Mouse (Mus musculus): ENCODE data around the gene Col5a1. TPM values are rescaled to one million over a fixed set of nuclear protein-coding genes. Genes with fewer than 3 reads are reported as not detected.

The Col5a1 gene
- total RNA-seq (2022): 1 to 10 TPM; 5.5 to 9.9 (median 7.8) TPM

- DNase-seq (ENCODE audit: low spot score in 2 of 2): peak; percentile 57 to 73
Observed at GRCm38 (mm10) chr2:27886148-27886551, at the start of gene Col5a1. TSS of gene Col5a1 (plus strand) at chr2:27886425.

GRCm38 (mm10) chr2:27838112-27838511 is 48.1 kb upstream of the Col5a1 start:
- DNase-seq (ENCODE audit: low spot score in 2 of 2): no peak

- no peak for DNase-seq (ENCODE audit: low spot score in 2 of 2)
Observed at GRCm38 (mm10) chr2:27840890-27841289, 45.3 kb upstream of the Col5a1 start.

GRCm38 (mm10) chr2:27842893-27843292 is 43.3 kb upstream of the Col5a1 start:
- no peak for DNase-seq (ENCODE audit: low spot score in 2 of 2)

GRCm38 (mm10) chr2:27844885-27845284 is 41.3 kb upstream of the Col5a1 start:
- DNase-seq (ENCODE audit: low spot score in 2 of 2): no peak

- peak; percentile 57 to 70 for DNase-seq (ENCODE audit: low spot score in 2 of 2)
Observed at GRCm38 (mm10) chr2:27847001-27847400, 39.2 kb upstream of the Col5a1 start.

GRCm38 (mm10) chr2:27847851-27848435 is 38.3 kb upstream of the Col5a1 start:
- no peak for DNase-seq (ENCODE audit: low spot score in 2 of 2)

GRCm38 (mm10) chr2:27848466-27848865 is 37.8 kb upstream of the Col5a1 start:
- peak; percentile 60 to 61 for DNase-seq (ENCODE audit: low spot score in 2 of 2)

GRCm38 (mm10) chr2:27858348-27858903 is 27.8 kb upstream of the Col5a1 start:
- DNase-seq (ENCODE audit: low spot score in 2 of 2): peak; percentile 56 to 72

GRCm38 (mm10) chr2:27861576-27862238 is 24.5 kb upstream of the Col5a1 start:
- peak in 1 of 2 experiments; percentile 43 for DNase-seq (ENCODE audit: low spot score in 2 of 2)

GRCm38 (mm10) chr2:27864491-27865365 is 21.5 kb upstream of the Col5a1 start:
- no peak for DNase-seq (ENCODE audit: low spot score in 2 of 2)

- DNase-seq (ENCODE audit: low spot score in 2 of 2): no peak
Observed at GRCm38 (mm10) chr2:27870586-27870985, 15.6 kb upstream of the Col5a1 start.

- DNase-seq (ENCODE audit: low spot score in 2 of 2): no peak
Observed at GRCm38 (mm10) chr2:27871056-27871455, 15.2 kb upstream of the Col5a1 start.

- DNase-seq (ENCODE audit: low spot score in 2 of 2): no peak
Observed at GRCm38 (mm10) chr2:27872276-27872675, 13.9 kb upstream of the Col5a1 start.

- no peak for DNase-seq (ENCODE audit: low spot score in 2 of 2)
Observed at GRCm38 (mm10) chr2:27873030-27873429, 13.2 kb upstream of the Col5a1 start.

- DNase-seq (ENCODE audit: low spot score in 2 of 2): no peak
Observed at GRCm38 (mm10) chr2:27874596-27874995, 11.6 kb upstream of the Col5a1 start.

GRCm38 (mm10) chr2:27875231-27875630 is 11.0 kb upstream of the Col5a1 start:
- DNase-seq (ENCODE audit: low spot score in 2 of 2): no peak

- DNase-seq (ENCODE audit: low spot score in 2 of 2): no peak
Observed at GRCm38 (mm10) chr2:27875786-27876185, 10.4 kb upstream of the Col5a1 start.

- DNase-seq (ENCODE audit: low spot score in 2 of 2): no peak
Observed at GRCm38 (mm10) chr2:27876724-27877504, 9.3 kb upstream of the Col5a1 start.

GRCm38 (mm10) chr2:27878066-27878465 is 8.2 kb upstream of the Col5a1 start:
- DNase-seq (ENCODE audit: low spot score in 2 of 2): no peak

- DNase-seq (ENCODE audit: low spot score in 2 of 2): no peak
Observed at GRCm38 (mm10) chr2:27883276-27883675, 2.9 kb upstream of the Col5a1 start.
